ENCODE assay signal across 8 mouse cellular contexts in genomic region chr14:21101562-21101961, GRCm38 (mm10). TPM values are rescaled to one million over a fixed set of nuclear protein-coding genes. Genes with fewer than 3 reads are reported as not detected.
DNase-seq lines count a peak whose midpoint lies in the region; ATAC-seq and TF ChIP-seq lines count a peak whose summit lies in the region.

No protein-coding gene starts in this region.

- ATAC-seq in kidney, postnatal 0 days (replicated peaks; ENCODE audit: low FRiP score, low read depth) = no peak
- ATAC-seq in activated CD4-positive, CD25-positive, alpha-beta regulatory T cell, adult 4 months = peak; percentile 31
- ATAC-seq in heart, embryonic 16.5 days (replicated peaks; ENCODE audit: extremely low read depth, insufficient read depth, low FRiP score) = no peak

- no peaks in the 10 kb centered on the region for H3K9me3 ChIP-seq in kidney, postnatal 0 days (replicated peaks; ENCODE audit: low read length)
- H3K9me3 ChIP-seq in heart, embryonic 16.5 days (replicated peaks; ENCODE audit: control insufficient read depth, low read length) = no peaks in the 10 kb centered on the region

- H3K36me3 ChIP-seq in kidney, postnatal 0 days (ENCODE audit: insufficient read depth, low read length) = no peaks in the 10 kb centered on the region
- peaks cover 1% of the 10 kb centered on the region; the same call in 1 of the 2 replicates for H3K36me3 ChIP-seq in heart, embryonic 16.5 days (ENCODE audit: control insufficient read depth, insufficient read depth)

- WGBS in kidney, postnatal 0 days = 51% methylated on average over 7 of the region's 7 CpGs
- WGBS in heart, embryonic 16.5 days = 34% methylated on average over 7 of the region's 7 CpGs

- peak overlapping the region; percentile 62; the same call in 1 of the 2 replicates for H3K27ac ChIP-seq in kidney, postnatal 0 days
- H3K27ac ChIP-seq in heart, embryonic 16.5 days (ENCODE audit: low read length) = peak overlapping the region; percentile 68

- H3K9ac ChIP-seq in kidney, postnatal 0 days (ENCODE audit: low read depth, low read length) = no peak overlapping the region
- no peak overlapping the region for H3K9ac ChIP-seq in heart, embryonic 16.5 days (ENCODE audit: low read length)

- H3K4me1 ChIP-seq in kidney, postnatal 0 days (replicated peaks; ENCODE audit: insufficient read depth, low read length) = no peaks in the 10 kb centered on the region
- peaks cover 10% of the 10 kb centered on the region for H3K4me1 ChIP-seq in heart, embryonic 16.5 days (ENCODE audit: control insufficient read depth, insufficient read depth, low read length)

- intact Hi-C loops in left cerebral cortex, postnatal 10 days (cut with DNase I) = no loop called here

- no peak overlapping the region for H3K4me2 ChIP-seq in kidney, postnatal 0 days (ENCODE audit: low read length)
- H3K4me2 ChIP-seq in heart, embryonic 16.5 days (ENCODE audit: low read depth, low read length) = no peak overlapping the region

- no peak for TF ChIP-seq CTCF in kidney, postnatal 0 days (IDR thresholded peaks at IDR 0.05; ENCODE audit: low read depth)

- H3K4me3 ChIP-seq in kidney, postnatal 0 days (replicated peaks; ENCODE audit: low read depth, low read length) = no peak overlapping the region
- H3K4me3 ChIP-seq in heart, embryonic 16.5 days (ENCODE audit: low read length) = no peak overlapping the region

- DNase-seq in kidney, postnatal 0 days (ENCODE audit: low spot score) = peak; percentile 21
- no peak for DNase-seq in kidney, adult 8-10 months
- peak; percentile 68 for DNase-seq in lung, postnatal 10 days
- DNase-seq in yolk sac, embryonic 10.5 days (ENCODE audit: low spot score) = no peak
- no peak for DNase-seq in right cerebral cortex, postnatal 4 days
- no peak for DNase-seq in left cerebral cortex, postnatal 10 days (ENCODE audit: extremely low spot score in 1 of 2, low spot score in 2 of 2)

- no peaks in the 10 kb centered on the region for H3K27me3 ChIP-seq in kidney, postnatal 0 days (ENCODE audit: insufficient read depth, low read length)
- H3K27me3 ChIP-seq in heart, embryonic 16.5 days (ENCODE audit: control insufficient read depth, insufficient read depth, low read length) = no peaks in the 10 kb centered on the region

RNA-seq across cellular contexts. Expression of gene Adk, which starts 49.2 kb away (rescaled TPM):
- polyA plus RNA-seq in kidney, postnatal 0 days (2015; fragmentation: Nextera tagmentation; extraction: Ambion mirVana) = 193 and 196 TPM in 2 replicates
- 100 to 1,000 TPM; 125 to 151 TPM for polyA plus RNA-seq in activated CD4-positive, CD25-positive, alpha-beta regulatory T cell, adult 4 months (2017; shearing (Covaris generic))
- polyA plus RNA-seq in heart, embryonic 16.5 days (2015; fragmentation: Nextera tagmentation; extraction: Ambion mirVana) = 197 and 222 TPM in 2 replicates
- 10 to 100 TPM; 59.5 to 61.9 TPM for total RNA-seq in left cerebral cortex, postnatal 10 days (2021)

RNA-seq across cellular contexts. Expression of gene Ap3m1, which starts 49.3 kb away (rescaled TPM):
- 50.7 and 55.4 TPM in 2 replicates for polyA plus RNA-seq in kidney, postnatal 0 days (2015; fragmentation: Nextera tagmentation; extraction: Ambion mirVana)
- 10 to 100 TPM; 69.8 to 80.2 TPM for polyA plus RNA-seq in activated CD4-positive, CD25-positive, alpha-beta regulatory T cell, adult 4 months (2017; shearing (Covaris generic))
- 54.4 and 60.7 TPM in 2 replicates for polyA plus RNA-seq in heart, embryonic 16.5 days (2015; fragmentation: Nextera tagmentation; extraction: Ambion mirVana)
- total RNA-seq in left cerebral cortex, postnatal 10 days (2021) = 10 to 100 TPM; 79.9 to 87.7 TPM

Comparison
In these comparisons a context has a peak if more than half of its experiments do, and no peak if none do; other contexts are left out.
1. DNase-seq: peak in kidney, postnatal 0 days (single experiment) and lung, postnatal 10 days (single experiment); none in kidney, adult 8-10 months (0 of 2), yolk sac, embryonic 10.5 days (single experiment), right cerebral cortex, postnatal 4 days (single experiment) and left cerebral cortex, postnatal 10 days (0 of 2).